Mouse (Mus musculus) adrenal gland (tissue): ENCODE results near the gene Fzd5.

Experiments
- intact Hi-C: fragments of 180-260 bp; cut with DNase I; formaldehyde crosslinking; loops from one replicate; pipeline ENCODE4 v1.15.1; 2025

Gene Fzd5

GRCm38 (mm10) chr1:64734771-64735750 is 2.5 kb downstream of the Fzd5 start:
- intact Hi-C loops: loop anchor here (10.0 kb wide), 1 partner anchor 440 kb away; no protein-coding TSS in a partner anchor

DNA sequence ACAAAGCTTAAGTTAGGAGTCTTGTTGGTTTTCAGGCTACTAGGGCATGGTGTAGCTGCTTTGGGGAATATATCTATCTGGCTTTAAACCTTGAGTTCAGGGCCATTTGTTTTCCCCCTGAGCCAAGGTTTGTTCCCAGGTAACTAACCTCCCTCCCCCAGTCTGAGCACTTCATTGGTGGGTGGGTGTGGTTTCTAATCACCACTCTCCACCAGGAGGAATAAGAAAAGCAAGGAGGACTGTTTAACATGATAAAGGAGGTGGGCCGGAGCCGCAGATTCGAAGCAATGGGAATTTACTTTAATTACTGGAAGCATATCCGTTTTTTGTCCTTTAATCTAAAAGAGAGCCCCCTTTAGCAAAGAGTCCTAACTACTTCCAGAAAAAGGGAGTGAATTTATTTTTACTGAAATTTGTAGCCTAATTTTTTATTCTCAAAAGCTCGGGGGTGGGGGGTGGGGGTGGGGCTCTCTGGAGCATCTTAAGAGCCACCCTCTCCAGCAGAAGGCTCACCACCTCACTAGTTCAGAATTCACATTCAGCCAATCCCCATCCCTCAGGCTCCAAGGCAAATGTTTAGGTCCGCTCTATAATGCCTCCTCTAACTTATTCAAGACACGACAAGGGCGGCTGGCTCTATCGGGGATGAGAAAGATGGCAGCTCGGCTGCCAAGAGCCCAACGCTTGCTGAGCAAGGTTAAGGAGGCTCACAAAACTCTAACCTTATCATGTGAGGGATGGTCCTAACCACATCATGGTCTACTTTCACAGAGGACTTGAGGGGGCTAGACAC is 3.9 kb downstream of the Fzd5 start:
- intact Hi-C loops: loop anchor here (10.0 kb wide), 1 partner anchor 441 kb away; no protein-coding TSS in a partner anchor

DNA sequence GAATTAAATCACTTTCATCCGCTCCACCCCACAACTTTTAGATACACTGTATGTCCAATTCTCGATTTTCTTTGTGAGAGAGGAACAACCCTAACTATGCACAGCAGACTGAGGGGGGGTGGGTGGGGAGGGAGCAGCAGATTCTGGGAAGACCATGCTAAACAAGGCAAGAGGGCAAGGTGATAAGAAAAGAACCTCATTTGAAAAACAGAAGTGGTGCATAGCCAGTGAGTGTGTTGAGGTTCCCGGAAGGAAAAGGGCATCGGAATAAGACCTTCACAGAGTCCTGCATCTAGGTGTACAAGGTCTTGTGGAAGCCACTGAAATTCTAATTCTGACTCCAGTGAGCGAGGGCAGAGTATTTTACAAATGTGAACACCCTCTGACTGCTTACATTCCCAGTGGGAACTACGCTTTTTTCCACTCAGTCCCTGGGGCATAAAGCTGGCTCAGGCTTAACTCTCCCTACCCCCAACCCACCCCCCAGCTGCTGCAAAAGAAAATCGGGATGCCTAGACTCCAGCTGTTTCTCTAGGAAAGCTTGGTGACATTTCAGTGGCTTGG is 4.8 kb downstream of the Fzd5 start:
- intact Hi-C loops: loop anchor here (10.0 kb wide), 1 partner anchor 442 kb away; no protein-coding TSS in a partner anchor

DNA sequence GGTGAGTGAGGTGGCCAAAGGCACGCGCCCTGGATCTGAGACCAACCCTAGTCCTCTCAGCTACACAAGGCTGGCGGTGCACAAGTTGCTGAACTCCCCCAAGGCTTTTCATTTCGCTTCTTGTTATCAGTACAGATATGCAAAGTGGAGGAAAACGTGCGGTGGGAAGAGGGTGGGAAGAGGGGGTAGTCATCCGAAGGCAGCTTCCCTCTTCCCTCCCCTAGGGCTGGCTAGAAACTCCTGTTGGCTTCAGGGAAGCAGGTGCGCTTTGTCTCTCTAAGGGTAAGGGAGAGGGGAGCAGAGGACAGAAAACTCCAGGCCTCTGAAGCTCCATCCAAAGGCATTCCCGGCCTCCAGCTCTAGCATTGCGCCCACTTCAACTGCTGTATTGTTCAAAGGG is 5.4 kb downstream of the Fzd5 start:
- intact Hi-C loops: loop anchor here (10.0 kb wide), 1 partner anchor 443 kb away; no protein-coding TSS in a partner anchor

GRCm38 (mm10) chr1:64731341-64732020 is 6.1 kb downstream of the Fzd5 start:
- intact Hi-C loops: loop anchor here (10.0 kb wide), 1 partner anchor 443 kb away; no protein-coding TSS in a partner anchor

DNA sequence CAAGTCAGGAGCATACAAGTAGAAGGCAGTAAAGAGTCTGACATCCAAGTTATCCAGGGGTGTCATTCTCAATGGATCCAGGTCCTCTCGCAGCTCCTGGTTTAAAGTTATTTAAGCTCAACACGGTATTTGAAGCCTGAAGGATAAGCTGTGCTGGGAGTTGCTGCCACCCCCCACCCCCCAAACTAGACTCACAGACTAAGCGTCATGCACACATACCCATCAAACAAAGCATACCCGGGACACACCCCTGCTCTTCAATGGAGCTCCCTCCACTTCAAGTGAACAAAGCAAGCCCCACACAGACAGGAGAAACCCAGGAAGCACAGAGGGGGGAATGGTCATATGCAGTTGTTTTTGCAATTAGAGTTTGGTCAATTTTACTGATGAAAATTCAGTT is 7.5 kb downstream of the Fzd5 start:
- intact Hi-C loops: loop anchor here (10.0 kb wide), 1 partner anchor 445 kb away; no protein-coding TSS in a partner anchor

- intact Hi-C loops: no loop called here
These were observed 16.4 kb downstream of the Fzd5 start for GRCm38 (mm10) chr1:64721034-64721587.

DNA sequence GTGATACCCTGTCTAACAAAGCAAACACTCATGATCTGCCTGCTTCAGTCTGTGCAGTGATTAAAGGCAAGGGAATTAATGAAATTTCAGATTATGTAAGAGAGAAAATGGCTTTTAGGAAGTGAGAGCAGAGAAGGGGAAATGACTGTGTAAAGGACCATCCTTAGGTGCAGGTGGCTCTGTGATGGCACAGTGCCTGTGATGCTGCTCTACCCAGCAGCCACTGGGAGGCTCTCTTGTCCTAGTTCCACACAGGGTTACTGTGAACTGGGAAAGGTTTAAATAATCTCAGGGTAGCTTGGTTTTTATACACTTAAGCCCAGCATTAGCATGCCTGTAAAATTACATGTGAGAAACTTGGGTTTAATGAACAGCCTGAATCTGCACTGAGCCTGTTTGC is 20.0 kb downstream of the Fzd5 start:
- intact Hi-C loops: loop anchor here (5.0 kb wide), 2 partner anchors 200 to 270 kb away; no protein-coding TSS in a partner anchor

DNA sequence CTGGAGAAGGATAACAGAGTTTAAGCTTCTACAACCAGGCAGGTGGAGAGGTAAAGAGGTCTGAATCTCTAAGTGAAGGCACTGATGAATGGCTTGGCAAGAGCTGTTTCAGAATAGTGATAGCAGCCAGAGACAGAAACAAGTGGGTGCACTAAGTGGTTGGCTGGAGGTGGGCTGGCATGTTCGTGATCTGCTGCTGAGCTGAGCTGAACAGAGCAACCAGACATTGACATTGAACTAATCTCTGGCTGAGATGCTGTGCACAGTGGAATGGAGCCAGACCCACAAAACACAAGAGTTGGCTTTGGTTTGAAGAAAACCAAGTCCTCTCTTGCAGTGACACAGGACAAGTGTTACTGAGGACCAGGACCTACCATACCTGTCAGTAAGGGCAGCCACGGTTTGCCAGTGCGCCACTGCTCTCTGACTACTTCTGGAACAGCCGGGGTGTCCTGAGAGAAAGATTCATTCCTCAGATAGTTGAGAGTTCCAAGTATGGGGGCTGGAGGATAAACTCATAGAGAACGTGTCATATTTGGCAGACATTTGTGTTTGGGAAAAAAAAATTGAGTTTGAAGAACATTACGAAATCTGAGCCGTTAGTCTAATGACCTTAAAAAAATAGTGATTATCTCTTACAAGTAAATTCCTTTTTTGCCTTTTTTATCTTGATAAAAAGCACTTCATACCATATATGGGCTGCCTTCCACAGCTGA is 20.8 kb downstream of the Fzd5 start:
- intact Hi-C loops: loop anchor here (5.0 kb wide), 2 partner anchors 201 to 271 kb away; no protein-coding TSS in a partner anchor

GRCm38 (mm10) chr1:64715458-64715857 is 22.1 kb downstream of the Fzd5 start:
- intact Hi-C loops: loop anchor here (5.0 kb wide), 2 partner anchors 202 to 272 kb away; no protein-coding TSS in a partner anchor

DNA sequence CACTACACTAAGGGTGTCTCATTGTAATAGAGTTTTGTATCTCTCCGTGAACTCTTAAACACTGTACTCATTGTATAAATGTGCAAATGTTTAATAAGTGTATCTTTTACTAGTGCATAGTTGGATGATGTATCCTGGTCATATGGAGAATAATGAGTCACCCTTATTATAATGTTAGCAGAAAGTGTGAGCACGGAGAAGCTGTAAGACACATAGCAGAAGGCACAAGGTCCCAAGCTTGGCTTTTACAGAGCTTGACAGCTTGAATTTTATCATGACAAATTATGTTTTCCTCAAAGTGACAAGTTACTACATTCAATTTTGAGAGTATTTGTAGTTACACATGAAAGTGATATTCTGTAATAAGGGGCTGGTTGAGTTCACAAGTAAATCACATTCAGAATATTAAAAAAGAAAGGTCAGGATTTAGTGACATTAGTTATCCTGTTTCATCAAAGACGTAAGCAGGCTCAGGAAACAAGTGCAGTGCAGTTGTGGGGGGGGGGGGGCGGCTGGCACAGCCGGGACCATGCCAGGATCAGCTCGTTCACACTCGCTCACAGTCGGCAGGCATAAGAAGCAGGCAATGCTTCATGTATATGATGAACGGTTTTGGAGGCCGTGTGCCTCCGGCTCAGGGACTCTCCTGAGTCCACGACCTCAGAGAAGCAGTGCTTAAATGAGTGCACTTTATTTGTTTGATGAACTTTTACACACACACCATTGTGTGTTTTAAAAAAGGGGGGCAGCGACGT is 25.4 kb downstream of the Fzd5 start:
- intact Hi-C loops: no loop called here

DNA sequence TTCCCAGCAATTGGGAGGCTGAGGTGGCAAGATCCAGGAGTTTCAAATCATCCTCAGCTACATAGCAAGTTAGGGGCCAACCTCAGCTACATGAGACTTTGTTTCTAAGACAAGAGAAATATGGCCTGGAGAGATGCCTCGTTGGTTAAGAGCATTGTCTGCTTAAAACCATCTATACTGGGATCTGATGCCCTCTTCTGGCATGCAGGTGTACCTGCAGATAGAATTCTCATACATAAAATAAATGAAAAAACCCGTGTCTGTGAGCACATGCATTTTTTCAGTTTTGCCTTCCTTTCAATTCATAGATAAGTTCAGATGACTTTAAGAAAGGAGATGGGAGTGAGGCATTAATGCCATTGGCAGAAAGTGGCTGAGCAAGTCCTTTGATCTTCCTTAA is 27.7 kb downstream of the Fzd5 start:
- intact Hi-C loops: loop anchor here (1.0 to 5.0 kb wide), 2 partner anchors 93 to 1053 kb away; partner anchors contain the start of gene Mettl21a

GRCm38 (mm10) chr1:64706610-64707009 is 30.9 kb downstream of the Fzd5 start:
- intact Hi-C loops: loop anchor here (5.0 kb wide), 1 partner anchor 1049 kb away; no protein-coding TSS in a partner anchor

GRCm38 (mm10) chr1:64705230-64705629 is 32.3 kb downstream of the Fzd5 start:
- intact Hi-C loops: loop anchor here (5.0 kb wide), 1 partner anchor 1048 kb away; no protein-coding TSS in a partner anchor

DNA sequence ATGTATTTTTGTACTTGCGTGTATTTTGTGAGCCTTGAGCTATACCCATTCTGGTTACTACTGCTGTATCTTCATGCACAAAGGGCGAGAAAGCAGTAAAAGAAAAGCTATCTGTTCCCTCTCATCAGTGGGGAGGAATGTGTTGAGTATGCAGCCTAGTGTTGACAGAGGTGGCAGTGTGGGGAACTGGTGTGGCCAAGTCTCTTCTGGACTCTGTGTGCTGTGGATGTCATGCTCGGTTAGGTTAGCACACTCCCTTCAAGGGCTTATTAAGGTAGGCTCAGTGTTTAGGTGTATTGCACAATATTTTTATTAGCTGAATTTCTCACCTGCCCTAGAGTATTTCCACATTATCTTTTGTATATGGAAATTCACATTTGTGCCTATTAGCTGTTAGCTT is 35.8 kb downstream of the Fzd5 start:
- intact Hi-C loops: no loop called here

- intact Hi-C loops: no loop called here
These were observed 42.4 kb downstream of the Fzd5 start for GRCm38 (mm10) chr1:64695156-64695555.

- intact Hi-C loops: loop anchor here (5.0 kb wide), 2 partner anchors 74 to 159 kb away; partner anchors contain the start of genes Creb1 and Mettl21a
These were observed 46.0 kb downstream of the Fzd5 start for GRCm38 (mm10) chr1:64691581-64691980.

GRCm38 (mm10) chr1:64691121-64691551 is 46.4 kb downstream of the Fzd5 start:
- intact Hi-C loops: loop anchor here (5.0 kb wide), 2 partner anchors 74 to 159 kb away; partner anchors contain the start of genes Creb1 and Mettl21a
